Mouse (Mus musculus): ENCODE results near the gene Cox16. TPM values are rescaled to one million over a fixed set of nuclear protein-coding genes. Genes with fewer than 3 reads are reported as not detected.

Gene Cox16
- polyA plus RNA-seq, 2 experiments, result 36.3 to 84.2 TPM

GRCm38 (mm10) chr12:81333841-81334240 is 151.1 kb downstream of the Cox16 start:
- Histone ChIP-seq H3K4me2 (ENCODE audit: low read depth) (no peak overlapping the region), H3K9ac (replicated peaks) (no peak overlapping the region), H3K4me1 (replicated peaks; ENCODE audit: control insufficient read depth in 2 of 2, insufficient read depth in 2 of 2, low read length in 1 of 2) (no peaks in the 10 kb centered on the region), H3K27ac (no peak overlapping the region), H3K4me3 (ENCODE audit: insufficient read depth in 1 of 2, low read depth in 2 of 2, low read length in 2 of 2) (no peak overlapping the region), H3K36me3 (replicated peaks; ENCODE audit: control insufficient read depth, insufficient read depth, low read depth) (no peaks in the 10 kb centered on the region), H3K9me3 (ENCODE audit: control insufficient read depth, low read length) (no peaks in the 10 kb centered on the region), H3K27me3 (ENCODE audit: control insufficient read depth, insufficient read depth, low read length) (peaks cover 28% of the 10 kb centered on the region)
- 49% methylated on average over 5 of the region's 5 CpGs for WGBS (ENCODE audit: insufficient replicate concordance)
- no peak for TF ChIP-seq EP300 (IDR thresholded peaks at IDR 0.05; ENCODE audit: low read depth)
- TF ChIP-seq CTCF (IDR thresholded peaks at IDR 0.05; ENCODE audit: low read depth), result no peak
- no peak for ATAC-seq (ENCODE audit: insufficient read depth)
- no peak for DNase-seq (ENCODE audit: low read depth in 3 of 3, low spot score in 3 of 3)

- ATAC-seq (ENCODE audit: insufficient read depth), result no peak
- no peak within 1 kb of the TSS for H3K9ac ChIP-seq (replicated peaks)
Observed at GRCm38 (mm10) chr12:81332875-81333421, 152.0 kb downstream of the Cox16 start, which contains the start of gene Slc8a3. Slc8a3 (minus strand) TSS chr12:81333180.

GRCm38 (mm10) chr12:81331937-81332874 is 152.7 kb downstream of the Cox16 start:
- H3K9me3 ChIP-seq (ENCODE audit: control insufficient read depth, low read length), result no peaks in the 10 kb centered on the region
- no peak overlapping the region for H3K9ac ChIP-seq (replicated peaks)
- peaks cover 28% of the 10 kb centered on the region for H3K27me3 ChIP-seq (ENCODE audit: control insufficient read depth, insufficient read depth, low read length)
- H3K4me1 ChIP-seq (replicated peaks; ENCODE audit: control insufficient read depth in 2 of 2, insufficient read depth in 2 of 2, low read length in 1 of 2), result no peaks in the 10 kb centered on the region
- DNase-seq (ENCODE audit: low read depth in 3 of 3, low spot score in 3 of 3) (no peak), ATAC-seq (ENCODE audit: insufficient read depth) (no peak)
- H3K27ac ChIP-seq, result no peak overlapping the region
- TF ChIP-seq CTCF (IDR thresholded peaks at IDR 0.05; ENCODE audit: low read depth) (no peak), EP300 (IDR thresholded peaks at IDR 0.05; ENCODE audit: low read depth) (no peak)
- peak overlapping the region; percentile 62 for H3K4me2 ChIP-seq (ENCODE audit: low read depth)
- H3K4me3 ChIP-seq (ENCODE audit: insufficient read depth in 1 of 2, low read depth in 2 of 2, low read length in 2 of 2), result peak overlapping the region; percentile 41
- WGBS (ENCODE audit: insufficient replicate concordance), result 3% methylated on average over 54 of the region's 54 CpGs
- H3K36me3 ChIP-seq (replicated peaks; ENCODE audit: control insufficient read depth, insufficient read depth, low read depth), result no peaks in the 10 kb centered on the region

More at GRCm38 (mm10) chr12:81332875-81333421, 152.0 kb downstream of the Cox16 start, which contains the start of gene Slc8a3:
- WGBS (ENCODE audit: insufficient replicate concordance), result under 1% methylated on average over 47 of the region's 47 CpGs
- no peak for DNase-seq (ENCODE audit: low read depth in 3 of 3, low spot score in 3 of 3)
- H3K4me3 ChIP-seq (ENCODE audit: insufficient read depth in 1 of 2, low read depth in 2 of 2, low read length in 2 of 2), result peak within 1 kb of the TSS; percentile 41
- H3K9me3 ChIP-seq (ENCODE audit: control insufficient read depth, low read length), result no peaks in the 10 kb centered on the region
- peaks cover 28% of the 10 kb centered on the region for H3K27me3 ChIP-seq (ENCODE audit: control insufficient read depth, insufficient read depth, low read length)
- no peaks in the 10 kb centered on the region for H3K36me3 ChIP-seq (replicated peaks; ENCODE audit: control insufficient read depth, insufficient read depth, low read depth)
- no peak for TF ChIP-seq CTCF (IDR thresholded peaks at IDR 0.05; ENCODE audit: low read depth)
- H3K27ac ChIP-seq, result no peak within 1 kb of the TSS
- H3K4me1 ChIP-seq (replicated peaks; ENCODE audit: control insufficient read depth in 2 of 2, insufficient read depth in 2 of 2, low read length in 1 of 2), result no peaks in the 10 kb centered on the region
- H3K4me2 ChIP-seq (ENCODE audit: low read depth), result peak within 1 kb of the TSS; percentile 62

GRCm38 (mm10) chr12:81331046-81331638 is 153.8 kb downstream of the Cox16 start:
- ATAC-seq (ENCODE audit: insufficient read depth), result no peak
- Histone ChIP-seq H3K4me1 (replicated peaks; ENCODE audit: control insufficient read depth in 2 of 2, insufficient read depth in 2 of 2, low read length in 1 of 2) (no peaks in the 10 kb centered on the region), H3K4me2 (ENCODE audit: low read depth) (no peak overlapping the region), H3K9me3 (ENCODE audit: control insufficient read depth, low read length) (no peaks in the 10 kb centered on the region), H3K9ac (replicated peaks) (no peak overlapping the region), H3K36me3 (replicated peaks; ENCODE audit: control insufficient read depth, insufficient read depth, low read depth) (no peaks in the 10 kb centered on the region), H3K27ac (no peak overlapping the region), H3K4me3 (ENCODE audit: insufficient read depth in 1 of 2, low read depth in 2 of 2, low read length in 2 of 2) (no peak overlapping the region), H3K27me3 (ENCODE audit: control insufficient read depth, insufficient read depth, low read length) (peaks cover 28% of the 10 kb centered on the region)
- 28% methylated on average over 5 of the region's 5 CpGs for WGBS (ENCODE audit: insufficient replicate concordance)
- TF ChIP-seq EP300 (IDR thresholded peaks at IDR 0.05; ENCODE audit: low read depth), result no peak
- no peak for TF ChIP-seq CTCF (IDR thresholded peaks at IDR 0.05; ENCODE audit: low read depth)
- DNase-seq (ENCODE audit: low read depth in 3 of 3, low spot score in 3 of 3), result no peak

- Histone ChIP-seq H3K9ac (replicated peaks) (no peak overlapping the region), H3K9me3 (ENCODE audit: control insufficient read depth, low read length) (no peaks in the 10 kb centered on the region), H3K36me3 (replicated peaks; ENCODE audit: control insufficient read depth, insufficient read depth, low read depth) (no peaks in the 10 kb centered on the region), H3K27ac (no peak overlapping the region), H3K4me2 (ENCODE audit: low read depth) (no peak overlapping the region), H3K4me1 (replicated peaks; ENCODE audit: control insufficient read depth in 2 of 2, insufficient read depth in 2 of 2, low read length in 1 of 2) (no peaks in the 10 kb centered on the region), H3K4me3 (ENCODE audit: insufficient read depth in 1 of 2, low read depth in 2 of 2, low read length in 2 of 2) (no peak overlapping the region), H3K27me3 (ENCODE audit: control insufficient read depth, insufficient read depth, low read length) (no peaks in the 10 kb centered on the region)
- ATAC-seq (ENCODE audit: insufficient read depth) (no peak), DNase-seq (ENCODE audit: low read depth in 3 of 3, low spot score in 3 of 3) (no peak)
- WGBS (ENCODE audit: insufficient replicate concordance), result 40% methylated on average over 3 of the region's 3 CpGs
- TF ChIP-seq EP300 (IDR thresholded peaks at IDR 0.05; ENCODE audit: low read depth) (no peak), CTCF (IDR thresholded peaks at IDR 0.05; ENCODE audit: low read depth) (no peak)
Observed at GRCm38 (mm10) chr12:81324991-81325390, 159.9 kb downstream of the Cox16 start.

Measured in liver, embryonic 14.5 days (tissue).